Mouse (Mus musculus): Measurements from ENCODE around the gene Olfr826.
"Not testable (repeated sequence)": the region's sequence is repeated elsewhere in the genome, so short reads cannot be mapped to it uniquely, and the experiment has no call there.

The Olfr826 gene

GRCm38 (mm10) chr10:130184086-130184485 lies at the start of gene Olfr826:
Gene Olfr826, minus strand, starts transcription at chr10:130184186.
- no peak for DNase-seq (ENCODE audit: low spot score)

GRCm38 (mm10) chr10:130232117-130232516 lies 48.1 kb upstream of the Olfr826 start:
- DNase-seq (ENCODE audit: low spot score): no peak

GRCm38 (mm10) chr10:130229584-130229983 lies 45.6 kb upstream of the Olfr826 start:
- DNase-seq (ENCODE audit: low spot score): no peak

- DNase-seq (ENCODE audit: low spot score): no peak
Measured at GRCm38 (mm10) chr10:130228246-130228645, 44.3 kb upstream of the Olfr826 start.

GRCm38 (mm10) chr10:130225034-130225433 lies 41.0 kb upstream of the Olfr826 start:
- DNase-seq (ENCODE audit: low spot score): no peak

GRCm38 (mm10) chr10:130214303-130214702 lies 30.3 kb upstream of the Olfr826 start, which contains the start of gene Olfr827:
Gene Olfr827, minus strand, starts transcription at chr10:130214403.
- no peak for DNase-seq (ENCODE audit: low spot score)

GRCm38 (mm10) chr10:130166666-130167065 lies 17.3 kb downstream of the Olfr826 start, which contains the start of gene Olfr825:
Gene Olfr825, minus strand, starts transcription at chr10:130166766.
- DNase-seq (ENCODE audit: low spot score): no peak

- DNase-seq (ENCODE audit: low spot score): no peak
Measured at GRCm38 (mm10) chr10:130165196-130165595, 18.8 kb downstream of the Olfr826 start.

- DNase-seq (ENCODE audit: low spot score): no peak
Measured at GRCm38 (mm10) chr10:130144121-130144520, 39.9 kb downstream of the Olfr826 start.

GRCm38 (mm10) chr10:130142481-130142880 lies 41.5 kb downstream of the Olfr826 start:
- not testable (repeated sequence) for DNase-seq (ENCODE audit: low spot score)

GRCm38 (mm10) chr10:130134811-130135210 lies 49.2 kb downstream of the Olfr826 start:
- DNase-seq (ENCODE audit: low spot score): no peak

- DNase-seq (ENCODE audit: low spot score): not testable (repeated sequence)
Measured at GRCm38 (mm10) chr10:130129900-130130299, 54.1 kb downstream of the Olfr826 start, which contains the start of gene Olfr824. Gene Olfr824, minus strand, starts transcription at chr10:130130000.
